Mouse (Mus musculus) cortical plate, adult 2 months (tissue): Measurements from ENCODE around the gene Vpreb1.
A peak's percentile ranks its signal among the peaks of the same experiment; 100 is the strongest.

Source experiments
- CTCF ChIP-seq: fragments of 200-500 bp; IDR thresholded peaks from 2 replicates; pipeline ENCODE4 v1.5.1; 2011; ENCODE audit warnings: mild to moderate bottlenecking, control low read depth, low read length; ENCODE audit not compliant: insufficient read depth; ENCODE audit errors: extremely low read depth
- POLR2A ChIP-seq: fragments of 200-500 bp; IDR thresholded peaks from 2 replicates; pipeline ENCODE4 v1.6.1; 2011; ENCODE audit warnings: mild to moderate bottlenecking, low read length, control low read depth; ENCODE audit not compliant: insufficient read depth; ENCODE audit errors: extremely low read depth

DNA sequence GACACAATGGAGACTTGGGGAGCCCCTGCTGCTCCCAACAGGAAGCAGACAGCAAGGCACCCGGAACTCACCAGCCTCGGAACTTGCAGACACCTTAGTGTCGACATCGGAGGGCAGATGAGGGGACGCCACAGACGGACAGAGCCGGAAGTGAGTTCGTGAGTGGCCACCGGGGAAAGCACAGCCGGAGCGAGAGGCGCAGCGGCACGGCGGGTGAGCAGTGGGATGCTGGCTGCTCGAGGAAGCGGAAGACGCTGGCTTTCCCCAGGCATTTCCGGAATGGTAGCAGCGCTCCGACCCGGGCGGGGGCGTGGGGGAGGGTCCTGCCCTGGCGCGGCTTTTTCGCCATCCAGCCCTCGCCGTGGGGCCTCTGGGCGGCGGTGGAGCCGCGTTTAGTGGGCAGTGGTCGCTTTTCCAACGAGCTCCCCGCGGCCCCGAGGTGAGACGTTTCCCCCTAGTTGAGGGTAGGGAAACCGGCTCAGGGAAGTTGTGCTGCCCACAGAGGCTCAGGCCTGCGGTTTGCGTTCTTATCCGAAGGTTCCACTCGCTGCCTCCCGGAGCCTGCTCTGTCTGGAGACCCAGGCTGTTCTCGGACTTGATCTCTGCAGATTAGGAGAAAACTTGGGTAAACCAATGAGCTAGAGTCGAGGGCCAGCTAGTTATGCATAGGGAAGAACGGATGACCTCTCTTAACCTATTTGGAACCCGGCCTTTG, at the start of gene Vpreb1, which contains the start of gene Top3b:
- TF ChIP-seq CTCF (0 out of 2 replicates have a peak, but pooled peaks have one; percentile 13), POLR2A (peak; percentile 89)
